Mouse (Mus musculus): ENCODE results near the gene Fam83b. TPM values are rescaled to one million over a fixed set of nuclear protein-coding genes. Genes with fewer than 3 reads are reported as not detected.

Fam83b gene
- polyA plus RNA-seq, 1 experiment: not detected

GRCm38 (mm10) chr9:76565656-76566055, 1.3 kb downstream of the Fam83b start:
- H3K9me3 ChIP-seq (ENCODE audit: control insufficient read depth, low read length): no peaks in the 10 kb centered on the region; the same call in 1 of the 2 replicates
- no peaks in the 10 kb centered on the region for H3K4me1 ChIP-seq (ENCODE audit: control insufficient read depth)
- TF ChIP-seq TAL1 (IDR thresholded peaks at IDR 0.05; ENCODE audit: low read length) (no peak), GATA1 (IDR thresholded peaks at IDR 0.05; ENCODE audit: low read length) (no peak)
- peaks cover 30% of the 10 kb centered on the region for H3K27me3 ChIP-seq (ENCODE audit: control insufficient read depth)
- no peaks in the 10 kb centered on the region for H3K36me3 ChIP-seq (ENCODE audit: control insufficient read depth)
- H3K4me3 ChIP-seq (replicated peaks): no peak overlapping the region

GRCm38 (mm10) chr9:76564071-76564470, 2.8 kb downstream of the Fam83b start:
- Histone ChIP-seq H3K4me3 (replicated peaks) (no peak overlapping the region), H3K9me3 (ENCODE audit: control insufficient read depth, low read length) (no peaks in the 10 kb centered on the region; the same call in 1 of the 2 replicates), H3K4me1 (ENCODE audit: control insufficient read depth) (peaks cover 6% of the 10 kb centered on the region), H3K27me3 (ENCODE audit: control insufficient read depth) (peaks cover 30% of the 10 kb centered on the region), H3K36me3 (ENCODE audit: control insufficient read depth) (no peaks in the 10 kb centered on the region)
- TF ChIP-seq TAL1 (IDR thresholded peaks at IDR 0.05; ENCODE audit: low read length): no peak

GRCm38 (mm10) chr9:76562794-76563193, 4.1 kb downstream of the Fam83b start:
- no peaks in the 10 kb centered on the region for H3K9me3 ChIP-seq (ENCODE audit: control insufficient read depth, low read length)
- no peak overlapping the region for H3K4me3 ChIP-seq (replicated peaks)
- TF ChIP-seq TAL1 (IDR thresholded peaks at IDR 0.05; ENCODE audit: low read length) (no peak), GATA1 (IDR thresholded peaks at IDR 0.05; ENCODE audit: low read length) (no peak)
- peaks cover 21% of the 10 kb centered on the region for H3K27me3 ChIP-seq (ENCODE audit: control insufficient read depth)
- peaks cover 9% of the 10 kb centered on the region for H3K4me1 ChIP-seq (ENCODE audit: control insufficient read depth)
- H3K36me3 ChIP-seq (ENCODE audit: control insufficient read depth): no peaks in the 10 kb centered on the region

- Histone ChIP-seq H3K36me3 (ENCODE audit: control insufficient read depth) (no peaks in the 10 kb centered on the region), H3K4me1 (ENCODE audit: control insufficient read depth) (peaks cover 9% of the 10 kb centered on the region), H3K4me3 (replicated peaks) (no peak overlapping the region), H3K27me3 (ENCODE audit: control insufficient read depth) (no peaks in the 10 kb centered on the region), H3K9me3 (ENCODE audit: control insufficient read depth, low read length) (no peaks in the 10 kb centered on the region)
- TF ChIP-seq TAL1 (IDR thresholded peaks at IDR 0.05; ENCODE audit: low read length): no peak
- no peak for TF ChIP-seq GATA1 (IDR thresholded peaks at IDR 0.05; ENCODE audit: low read length)
These were observed 7.7 kb downstream of the Fam83b start for GRCm38 (mm10) chr9:76559240-76559639.

GRCm38 (mm10) chr9:76553758-76554157, 13.2 kb downstream of the Fam83b start:
- H3K9me3 ChIP-seq (ENCODE audit: control insufficient read depth, low read length): no peaks in the 10 kb centered on the region
- TF ChIP-seq GATA1 (IDR thresholded peaks at IDR 0.05; ENCODE audit: low read length): no peak
- no peak for TF ChIP-seq TAL1 (IDR thresholded peaks at IDR 0.05; ENCODE audit: low read length)
- H3K4me1 ChIP-seq (ENCODE audit: control insufficient read depth): peaks cover under 1% of the 10 kb centered on the region
- no peaks in the 10 kb centered on the region for H3K27me3 ChIP-seq (ENCODE audit: control insufficient read depth)
- no peaks in the 10 kb centered on the region for H3K36me3 ChIP-seq (ENCODE audit: control insufficient read depth)
- no peak overlapping the region for H3K4me3 ChIP-seq (replicated peaks)

- no peaks in the 10 kb centered on the region; the same call in 1 of the 2 replicates for H3K4me1 ChIP-seq (ENCODE audit: control insufficient read depth)
- no peaks in the 10 kb centered on the region for H3K36me3 ChIP-seq (ENCODE audit: control insufficient read depth)
- no peaks in the 10 kb centered on the region for H3K27me3 ChIP-seq (ENCODE audit: control insufficient read depth)
- no peak overlapping the region for H3K4me3 ChIP-seq (replicated peaks)
- no peak for TF ChIP-seq GATA1 (IDR thresholded peaks at IDR 0.05; ENCODE audit: low read length)
- no peak for TF ChIP-seq TAL1 (IDR thresholded peaks at IDR 0.05; ENCODE audit: low read length)
- no peaks in the 10 kb centered on the region for H3K9me3 ChIP-seq (ENCODE audit: control insufficient read depth, low read length)
These were observed 13.8 kb downstream of the Fam83b start for GRCm38 (mm10) chr9:76553115-76553514.

GRCm38 (mm10) chr9:76546714-76547113, 20.2 kb downstream of the Fam83b start:
- Histone ChIP-seq H3K4me3 (replicated peaks) (no peak overlapping the region), H3K9me3 (ENCODE audit: control insufficient read depth, low read length) (no peaks in the 10 kb centered on the region), H3K4me1 (ENCODE audit: control insufficient read depth) (no peaks in the 10 kb centered on the region), H3K36me3 (ENCODE audit: control insufficient read depth) (no peaks in the 10 kb centered on the region), H3K27me3 (ENCODE audit: control insufficient read depth) (no peaks in the 10 kb centered on the region)
- TF ChIP-seq TAL1 (IDR thresholded peaks at IDR 0.05; ENCODE audit: low read length) (no peak), GATA1 (IDR thresholded peaks at IDR 0.05; ENCODE audit: low read length) (no peak)

- TF ChIP-seq GATA1 (IDR thresholded peaks at IDR 0.05; ENCODE audit: low read length) (no peak), TAL1 (IDR thresholded peaks at IDR 0.05; ENCODE audit: low read length) (no peak)
- Histone ChIP-seq H3K9me3 (ENCODE audit: control insufficient read depth, low read length) (no peaks in the 10 kb centered on the region), H3K36me3 (ENCODE audit: control insufficient read depth) (no peaks in the 10 kb centered on the region)
These were observed 26.2 kb downstream of the Fam83b start for GRCm38 (mm10) chr9:76540684-76541083.

GRCm38 (mm10) chr9:76539953-76540621, 26.8 kb downstream of the Fam83b start:
- no peaks in the 10 kb centered on the region for H3K4me1 ChIP-seq (ENCODE audit: control insufficient read depth)
- TF ChIP-seq GATA1 (IDR thresholded peaks at IDR 0.05; ENCODE audit: low read length): no peak
- TF ChIP-seq TAL1 (IDR thresholded peaks at IDR 0.05; ENCODE audit: low read length): no peak
- no peaks in the 10 kb centered on the region for H3K27me3 ChIP-seq (ENCODE audit: control insufficient read depth)
- H3K9me3 ChIP-seq (ENCODE audit: control insufficient read depth, low read length): no peaks in the 10 kb centered on the region
- no peak overlapping the region for H3K4me3 ChIP-seq (replicated peaks)
- no peaks in the 10 kb centered on the region for H3K36me3 ChIP-seq (ENCODE audit: control insufficient read depth)

More at GRCm38 (mm10) chr9:76540684-76541083, 26.2 kb downstream of the Fam83b start:
- Histone ChIP-seq H3K27me3 (ENCODE audit: control insufficient read depth) (no peaks in the 10 kb centered on the region), H3K4me3 (replicated peaks) (no peak overlapping the region), H3K4me1 (ENCODE audit: control insufficient read depth) (no peaks in the 10 kb centered on the region)

- no peaks in the 10 kb centered on the region for H3K9me3 ChIP-seq (ENCODE audit: control insufficient read depth, low read length)
- TF ChIP-seq TAL1 (IDR thresholded peaks at IDR 0.05; ENCODE audit: low read length): no peak
- no peak for TF ChIP-seq GATA1 (IDR thresholded peaks at IDR 0.05; ENCODE audit: low read length)
- no peaks in the 10 kb centered on the region for H3K27me3 ChIP-seq (ENCODE audit: control insufficient read depth)
- no peaks in the 10 kb centered on the region for H3K4me1 ChIP-seq (ENCODE audit: control insufficient read depth)
- H3K4me3 ChIP-seq (replicated peaks): no peak overlapping the region
- no peaks in the 10 kb centered on the region for H3K36me3 ChIP-seq (ENCODE audit: control insufficient read depth)
These were observed 27.6 kb downstream of the Fam83b start for GRCm38 (mm10) chr9:76539271-76539670.

Data from erythroblast, embryonic 14.5 days (primary cell).